Mouse (Mus musculus) lung, postnatal 25 days (tissue): ENCODE measurements around the gene Calm2.
A peak's percentile ranks its signal among the peaks of the same experiment; 100 is the strongest.

Experiments used
- DNase-seq: peaks from one replicate; pipeline ENCODE4 v3.0.0; 2022; ENCODE audit warnings: low spot score

Gene Calm2

GRCm38 (mm10) chr17:87446767-87447611 lies at the start of gene Calm2:
Gene Calm2, minus strand, starts transcription at chr17:87446935.
- DNase-seq = peak; percentile 98

GRCm38 (mm10) chr17:87495504-87495903 lies 48.8 kb upstream of the Calm2 start:
- DNase-seq = no peak

GRCm38 (mm10) chr17:87494310-87494709 lies 47.6 kb upstream of the Calm2 start:
- no peak for DNase-seq

GRCm38 (mm10) chr17:87492286-87492685 lies 45.6 kb upstream of the Calm2 start:
- DNase-seq = no peak

- DNase-seq = peak; percentile 26
These were observed 43.6 kb upstream of the Calm2 start for GRCm38 (mm10) chr17:87490295-87490694.

- no peak for DNase-seq
These were observed 39.0 kb upstream of the Calm2 start for GRCm38 (mm10) chr17:87485751-87486150.

- no peak for DNase-seq
These were observed 36.1 kb upstream of the Calm2 start for GRCm38 (mm10) chr17:87482867-87483266.

GRCm38 (mm10) chr17:87478569-87478968 lies 31.8 kb upstream of the Calm2 start:
- no peak for DNase-seq

- no peak for DNase-seq
These were observed 30.9 kb upstream of the Calm2 start for GRCm38 (mm10) chr17:87477611-87478010.

GRCm38 (mm10) chr17:87475356-87475755 lies 28.6 kb upstream of the Calm2 start:
- no peak for DNase-seq

GRCm38 (mm10) chr17:87474501-87474795 lies 27.7 kb upstream of the Calm2 start:
- no peak for DNase-seq

- peak; percentile 59 for DNase-seq
These were observed 27.2 kb upstream of the Calm2 start for GRCm38 (mm10) chr17:87473736-87474500.

GRCm38 (mm10) chr17:87473441-87473735 lies 26.7 kb upstream of the Calm2 start:
- DNase-seq = no peak

GRCm38 (mm10) chr17:87472879-87473278 lies 26.1 kb upstream of the Calm2 start:
- DNase-seq = peak; percentile 75

- DNase-seq = no peak
These were observed 24.9 kb upstream of the Calm2 start for GRCm38 (mm10) chr17:87471661-87472060.

GRCm38 (mm10) chr17:87470797-87471196 lies 24.1 kb upstream of the Calm2 start:
- no peak for DNase-seq

GRCm38 (mm10) chr17:87470282-87470681 lies 23.5 kb upstream of the Calm2 start:
- DNase-seq = no peak

GRCm38 (mm10) chr17:87469428-87469827 lies 22.7 kb upstream of the Calm2 start:
- DNase-seq = no peak

GRCm38 (mm10) chr17:87468616-87469015 lies 21.9 kb upstream of the Calm2 start:
- no peak for DNase-seq

GRCm38 (mm10) chr17:87461499-87461896 lies 14.8 kb upstream of the Calm2 start:
- DNase-seq = no peak

GRCm38 (mm10) chr17:87460669-87461498 lies 14.1 kb upstream of the Calm2 start:
- no peak for DNase-seq

- DNase-seq = no peak
These were observed 13.3 kb upstream of the Calm2 start for GRCm38 (mm10) chr17:87459750-87460668.
